Mouse (Mus musculus) embryonic facial prominence, embryonic 13.5 days (tissue): ENCODE measurements around the gene Ggct. TPM values are rescaled to one million over a fixed set of nuclear protein-coding genes. Genes with fewer than 3 reads are reported as not detected.
A peak's percentile ranks its signal among the peaks of the same experiment; 100 is the strongest.

Source experiments
- ATAC-seq: fragments of 200-750 bp; cut with Nextera tagmentation; 2 replicates; pipeline ENCODE4 v1.8.0; 2017; ENCODE audit warnings: low read depth; ENCODE audit not compliant: insufficient number of reproducible peaks, insufficient read depth, low FRiP score, low TSS enrichment
- H3K27ac ChIP-seq: fragments of 300-500 bp; sonication (generic); 2 replicates; pipeline ENCODE4 v1.5.1; 2015; ENCODE audit warnings: moderate library complexity, mild to moderate bottlenecking, inconsistent platforms
- H3K27me3 ChIP-seq: fragments of 300-500 bp; sonication (generic); 2 replicates; pipeline ENCODE4 v1.6.1; 2015; ENCODE audit warnings: mild to moderate bottlenecking, inconsistent platforms
- H3K36me3 ChIP-seq: fragments of 300-500 bp; sonication (generic); 2 replicates; pipeline ENCODE4 v1.6.1; 2015; ENCODE audit warnings: mild to moderate bottlenecking, inconsistent platforms
- H3K4me1 ChIP-seq: fragments of 300-500 bp; sonication (generic); 2 replicates; pipeline ENCODE4 v1.6.1; 2015; ENCODE audit warnings: inconsistent platforms
- H3K4me2 ChIP-seq: fragments of 300-500 bp; sonication (generic); 2 replicates; pipeline ENCODE4 v1.6.1; 2015; ENCODE audit warnings: moderate library complexity, mild to moderate bottlenecking, inconsistent platforms
- H3K4me3 ChIP-seq: fragments of 300-500 bp; sonication (generic); 2 replicates; pipeline ENCODE4 v1.5.1; 2015; ENCODE audit warnings: mild to moderate bottlenecking, inconsistent platforms
- H3K9ac ChIP-seq: fragments of 300-500 bp; sonication (generic); 2 replicates; pipeline ENCODE4 v1.6.1; 2015; ENCODE audit warnings: mild to moderate bottlenecking, inconsistent platforms
- H3K9me3 ChIP-seq: fragments of 300-500 bp; sonication (generic); 2 replicates; pipeline ENCODE4 v1.6.1; 2016; ENCODE audit warnings: inconsistent platforms
- WGBS: fragments of 180-500 bp; shearing (Covaris S2); methylation state at CpG from one replicate; pipeline ENCODE4 v1.1.7; 2015; ENCODE audit warnings: mixed read lengths; 5-methylcytosine and 5-hydroxymethylcytosine counted together
- polyA plus RNA-seq: library from polyadenylated mRNA; unstranded; fragments of >200 nt; fragmentation: Nextera tagmentation; extraction: Ambion mirVana; gene quantifications from 2 replicates; pipeline ENCODE4 v1.2.1, GENCODE M21; 2015

Gene Ggct
- polyA plus RNA-seq: 9.9 and 10.8 TPM in 2 replicates

DNA sequence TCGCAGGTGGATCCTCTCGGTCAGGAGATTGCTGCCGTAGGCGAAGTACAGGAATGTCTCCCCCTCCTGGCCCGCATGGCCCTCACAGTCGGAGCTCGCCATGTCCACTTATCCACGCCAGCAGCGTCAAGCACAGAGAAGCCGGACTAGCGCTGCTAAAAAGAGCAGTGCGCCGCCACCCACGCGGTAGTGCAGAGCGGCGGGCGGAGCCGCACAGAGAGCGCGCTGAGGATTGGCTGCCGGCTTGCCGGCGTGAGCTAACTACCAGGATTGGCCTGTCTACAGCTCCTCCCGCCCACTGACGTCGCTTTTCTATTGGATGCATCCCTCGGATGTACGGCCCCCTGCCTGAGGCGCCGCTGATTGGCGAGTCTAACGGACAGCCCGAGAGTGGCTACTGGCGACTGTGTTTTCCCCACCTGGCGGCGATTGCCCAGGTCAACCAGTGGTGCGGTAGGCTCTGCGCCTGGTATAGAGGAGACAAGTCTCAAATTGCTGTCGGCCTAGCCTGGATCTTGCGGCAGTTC is at the start of gene Ggct:
Gene Ggct, minus strand, starts transcription at position 217 of the 527 bp plus-strand sequence.
- H3K36me3 ChIP-seq: no peaks in the 10 kb centered on the region
- no peaks in the 10 kb centered on the region for H3K9me3 ChIP-seq
- under 1% methylated on average over 41 of the region's 41 CpGs for WGBS
- 0 out of 2 replicates have a peak, but pooled peaks cover 3% of the 10 kb centered on the region for H3K27me3 ChIP-seq
- H3K27ac ChIP-seq: no peak within 1 kb of the TSS
- H3K4me3 ChIP-seq: peak within 1 kb of the TSS; percentile 58
- ATAC-seq: peak; percentile 100
- peak within 1 kb of the TSS; percentile 94 for H3K4me2 ChIP-seq
- peaks cover 4% of the 10 kb centered on the region for H3K4me1 ChIP-seq
- peak within 1 kb of the TSS; percentile 71 for H3K9ac ChIP-seq

DNA sequence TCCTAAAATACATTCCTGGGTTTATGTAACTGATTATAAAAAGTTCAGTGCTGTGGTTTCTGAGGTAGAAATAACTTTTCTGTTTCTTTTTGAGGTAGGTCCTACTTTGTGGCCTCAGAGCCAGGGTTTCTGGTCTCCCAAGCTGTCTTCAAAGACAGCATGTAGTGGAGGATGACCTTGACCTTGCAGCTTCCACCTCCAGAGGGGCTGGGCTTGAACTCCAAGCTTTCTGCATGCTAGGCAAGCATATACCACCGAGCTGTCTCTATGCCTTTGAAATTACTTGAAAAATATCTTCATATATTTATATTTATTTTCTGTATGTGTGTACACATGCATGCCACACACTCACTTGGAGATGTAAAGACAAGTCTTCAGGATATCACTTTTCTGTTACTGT is 47.3 kb upstream of the Ggct start:
- Histone ChIP-seq H3K36me3 (no peaks in the 10 kb centered on the region), H3K27ac (no peak overlapping the region), H3K4me2 (no peak overlapping the region), H3K4me1 (peaks cover 15% of the 10 kb centered on the region), H3K9ac (no peak overlapping the region), H3K27me3 (no peaks in the 10 kb centered on the region), H3K4me3 (no peak overlapping the region), H3K9me3 (no peaks in the 10 kb centered on the region)
- WGBS: 72% methylated on average over 1 of the region's 1 CpGs
- ATAC-seq: no peak

GRCm38 (mm10) chr6:55039446-55039783 is 46.7 kb upstream of the Ggct start:
- no peak for ATAC-seq
- Histone ChIP-seq H3K27me3 (no peaks in the 10 kb centered on the region), H3K27ac (no peak overlapping the region), H3K4me2 (peak overlapping the region; percentile 74), H3K4me3 (peak overlapping the region; percentile 90), H3K9me3 (no peaks in the 10 kb centered on the region), H3K9ac (peak overlapping the region; percentile 86; the same call in 1 of the 2 replicates), H3K4me1 (peaks cover 15% of the 10 kb centered on the region), H3K36me3 (no peaks in the 10 kb centered on the region)
- 82% methylated on average over 6 of the region's 6 CpGs for WGBS

DNA sequence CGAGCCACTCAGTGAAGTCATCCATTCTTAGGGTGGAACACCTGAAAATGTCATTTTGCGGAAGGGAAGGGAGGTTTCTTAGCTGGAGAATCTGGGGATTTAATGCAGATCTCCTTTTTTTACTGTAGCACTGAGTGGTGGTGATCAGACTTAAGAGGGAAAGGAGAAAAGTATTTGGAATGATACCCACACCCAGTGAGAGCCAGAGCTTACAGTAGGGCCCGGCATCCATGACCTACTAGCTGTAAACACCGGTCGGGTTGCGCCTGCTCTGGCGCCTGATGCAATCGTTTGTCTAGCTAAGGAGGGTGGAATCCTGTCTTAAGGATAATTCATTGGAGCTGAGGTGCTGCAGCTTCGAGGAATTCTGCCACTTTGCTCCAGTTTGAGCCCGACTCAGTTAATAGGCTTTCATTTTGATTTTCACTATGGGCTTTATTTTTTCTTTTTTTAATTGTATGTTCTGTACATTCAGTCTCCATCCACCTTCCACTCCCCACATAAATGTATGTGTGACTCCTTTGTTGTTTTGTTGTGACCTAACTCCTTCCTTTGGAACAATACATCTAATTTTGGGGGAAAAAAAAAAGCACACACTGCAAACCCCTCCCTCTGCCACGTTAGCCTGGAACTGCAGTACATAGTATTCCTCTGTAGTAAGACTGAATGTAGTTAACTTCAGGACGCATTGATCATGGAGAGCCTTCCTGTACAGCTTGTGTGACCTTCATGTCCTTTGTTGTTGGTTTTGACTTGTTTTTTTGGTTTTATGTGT is 46.1 kb upstream of the Ggct start:
- peak overlapping the region; percentile 86 for H3K9ac ChIP-seq
- no peaks in the 10 kb centered on the region for H3K36me3 ChIP-seq
- no peak for ATAC-seq
- no peaks in the 10 kb centered on the region for H3K27me3 ChIP-seq
- no peaks in the 10 kb centered on the region for H3K9me3 ChIP-seq
- peaks cover 11% of the 10 kb centered on the region for H3K4me1 ChIP-seq
- H3K4me3 ChIP-seq: peak overlapping the region; percentile 90
- peak overlapping the region; percentile 91; the same call in 1 of the 2 replicates for H3K27ac ChIP-seq
- WGBS: 3% methylated on average over 12 of the region's 12 CpGs
- peak overlapping the region; percentile 74 for H3K4me2 ChIP-seq

DNA sequence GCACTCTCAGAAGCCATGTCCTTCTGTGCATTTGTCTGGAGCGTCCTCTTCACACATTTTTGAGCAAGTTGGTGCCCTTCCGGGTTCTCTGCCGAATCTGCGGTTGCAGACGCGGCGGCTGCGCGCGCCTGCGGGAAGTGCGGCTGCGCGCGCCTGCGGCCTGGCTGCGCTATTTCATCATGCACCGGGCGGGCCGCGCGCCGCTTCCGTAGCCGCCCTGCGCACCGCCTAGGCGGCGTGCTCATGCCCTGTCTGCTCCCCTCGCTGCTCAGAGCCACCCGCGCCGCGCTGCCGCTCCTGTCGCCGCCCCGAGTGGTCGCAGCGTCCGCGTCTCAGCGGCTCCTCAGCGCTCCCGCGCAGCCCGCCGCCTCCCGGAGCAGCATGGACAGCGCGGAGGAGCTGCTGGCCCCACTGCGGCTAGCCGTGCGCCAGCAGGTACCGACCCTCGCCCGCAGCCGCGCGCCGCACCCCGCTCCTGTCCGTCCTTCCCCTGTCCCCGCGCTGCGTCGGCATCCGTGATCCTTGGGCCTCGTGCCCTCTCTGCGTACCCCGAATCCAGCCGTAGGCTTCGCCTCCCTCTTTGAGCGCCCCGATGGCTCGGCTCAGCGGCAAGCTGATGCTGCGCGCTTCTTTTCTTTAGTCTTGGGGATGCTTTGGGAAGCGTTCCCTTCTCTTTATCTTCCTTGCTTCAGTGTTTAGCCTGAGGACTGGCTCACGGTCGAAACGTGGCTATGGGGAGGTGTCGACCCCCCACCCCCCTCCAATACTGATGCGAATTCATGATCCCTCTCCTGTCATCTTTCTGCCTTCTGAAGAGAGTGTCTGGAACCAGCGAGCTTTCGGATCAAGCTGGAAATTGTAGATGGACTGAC is 45.3 kb upstream of the Ggct start, which contains the start of gene Gars:
Gene Gars, plus strand, starts transcription at position 209 of the 872 bp plus-strand sequence.
- Histone ChIP-seq H3K27me3 (0 out of 2 replicates have a peak, but pooled peaks cover 4% of the 10 kb centered on the region), H3K9ac (peak within 1 kb of the TSS; percentile 86), H3K27ac (peak within 1 kb of the TSS; percentile 91), H3K36me3 (no peaks in the 10 kb centered on the region), H3K4me3 (peak within 1 kb of the TSS; percentile 90), H3K4me1 (peaks cover 11% of the 10 kb centered on the region), H3K9me3 (no peaks in the 10 kb centered on the region), H3K4me2 (peak within 1 kb of the TSS; percentile 74)
- ATAC-seq: peak; percentile 92
- under 1% methylated on average over 87 of the region's 87 CpGs for WGBS

- Histone ChIP-seq H3K4me1 (peaks cover 11% of the 10 kb centered on the region), H3K9me3 (no peaks in the 10 kb centered on the region), H3K4me2 (no peak overlapping the region), H3K27ac (no peak overlapping the region), H3K4me3 (0 out of 2 replicates have a peak overlapping the region, but pooled peaks have one; percentile 90), H3K27me3 (0 out of 2 replicates have a peak, but pooled peaks cover 4% of the 10 kb centered on the region), H3K9ac (no peak overlapping the region), H3K36me3 (no peaks in the 10 kb centered on the region)
- ATAC-seq: no peak
- 91% methylated on average over 4 of the region's 4 CpGs for WGBS
Observed at GRCm38 (mm10) chr6:55036731-55037130, 44.0 kb upstream of the Ggct start.

- whole genome bisulfite sequencing: 68% methylated on average over 2 of the region's 2 CpGs
- Histone ChIP-seq H3K4me3 (no peak overlapping the region), H3K4me2 (no peak overlapping the region), H3K4me1 (no peaks in the 10 kb centered on the region), H3K9me3 (no peaks in the 10 kb centered on the region), H3K9ac (no peak overlapping the region), H3K27me3 (no peaks in the 10 kb centered on the region), H3K27ac (no peak overlapping the region), H3K36me3 (no peaks in the 10 kb centered on the region)
- ATAC-seq: no peak
Observed at GRCm38 (mm10) chr6:55027642-55028041, 34.9 kb upstream of the Ggct start.

GRCm38 (mm10) chr6:55021806-55022205 is 29.1 kb upstream of the Ggct start:
- Histone ChIP-seq H3K9ac (no peak overlapping the region), H3K4me1 (peaks cover 11% of the 10 kb centered on the region), H3K36me3 (no peaks in the 10 kb centered on the region), H3K27ac (no peak overlapping the region), H3K9me3 (no peaks in the 10 kb centered on the region), H3K27me3 (peaks cover 2% of the 10 kb centered on the region; the same call in 1 of the 2 replicates), H3K4me3 (no peak overlapping the region), H3K4me2 (no peak overlapping the region)
- WGBS: 86% methylated on average over 7 of the region's 7 CpGs
- no peak for ATAC-seq

DNA sequence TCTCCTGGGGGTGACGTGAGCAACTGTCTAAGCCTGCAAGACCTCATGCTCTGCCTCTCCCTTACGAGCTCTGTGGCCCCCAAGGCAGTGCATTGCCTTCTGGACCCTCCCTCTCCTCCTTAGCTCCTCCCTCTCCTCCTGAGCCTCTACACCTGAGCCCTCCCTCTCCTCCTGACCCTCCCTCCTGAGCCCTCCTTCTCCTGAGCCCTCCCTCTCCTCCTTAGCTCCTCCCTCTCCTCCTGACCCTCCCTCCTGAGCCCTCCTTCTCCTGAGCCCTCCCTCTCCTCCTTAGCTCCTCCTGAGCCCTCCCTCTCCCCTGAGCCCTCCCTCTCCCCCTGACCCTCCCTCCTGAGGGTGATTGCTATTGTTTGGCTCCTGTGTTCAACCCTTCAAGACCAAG is 25.7 kb upstream of the Ggct start:
- H3K27ac ChIP-seq: no peak overlapping the region
- H3K4me3 ChIP-seq: no peak overlapping the region
- H3K27me3 ChIP-seq: peaks cover 2% of the 10 kb centered on the region; the same call in 1 of the 2 replicates
- peaks cover 19% of the 10 kb centered on the region for H3K4me1 ChIP-seq
- no peak overlapping the region for H3K4me2 ChIP-seq
- WGBS: 50% methylated on average over 2 of the region's 2 CpGs
- no peak for ATAC-seq
- no peak overlapping the region for H3K9ac ChIP-seq
- H3K9me3 ChIP-seq: no peaks in the 10 kb centered on the region
- no peaks in the 10 kb centered on the region for H3K36me3 ChIP-seq

GRCm38 (mm10) chr6:55016710-55017583 is 24.2 kb upstream of the Ggct start:
- H3K27ac ChIP-seq: no peak overlapping the region
- peaks cover 2% of the 10 kb centered on the region; the same call in 1 of the 2 replicates for H3K27me3 ChIP-seq
- no peak overlapping the region for H3K9ac ChIP-seq
- no peak overlapping the region for H3K4me3 ChIP-seq
- peak overlapping the region; percentile 37; the same call in 1 of the 2 replicates for H3K4me2 ChIP-seq
- H3K9me3 ChIP-seq: no peaks in the 10 kb centered on the region
- 0 out of 2 replicates have a peak, but pooled peaks have one; percentile 35 for ATAC-seq
- H3K4me1 ChIP-seq: peaks cover 19% of the 10 kb centered on the region
- WGBS: 27% methylated on average over 15 of the region's 15 CpGs
- H3K36me3 ChIP-seq: no peaks in the 10 kb centered on the region
